Mouse (Mus musculus): ENCODE measurements at regions not wholly inside any gene's neighbourhood (a gene's known extent, or its start where the extent isn't known, plus 50 kb on each side); places are given as distances from the start of the nearest gene placed in this dataset.

DNA sequence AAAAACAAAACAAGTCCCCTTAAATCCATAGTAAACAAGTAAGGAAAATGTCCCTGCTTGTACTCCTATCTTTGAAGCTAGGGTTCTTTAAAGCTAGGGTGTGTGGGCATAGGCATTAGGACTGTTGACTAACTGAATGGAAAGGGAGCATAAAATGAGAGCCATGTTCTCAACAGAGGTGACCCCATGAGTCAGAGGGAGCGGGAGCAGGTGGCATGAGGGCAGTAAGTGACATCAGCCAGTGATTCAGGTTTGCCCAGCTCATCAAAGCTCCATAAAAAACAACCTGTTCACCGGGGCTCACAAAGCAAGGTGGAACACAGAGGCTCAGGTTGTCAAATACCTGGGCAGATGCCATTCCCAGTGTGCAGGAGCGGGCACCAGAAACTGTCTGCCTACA lies 104.6 kb upstream of the 1700056E22Rik start:
- Histone ChIP-seq H3K27me3 (ENCODE audit: control insufficient read depth, insufficient read depth, low read length) (no peaks in the 10 kb centered on the region), H3K27ac (ENCODE audit: low read depth, low read length) (no peak overlapping the region), H3K9me3 (ENCODE audit: control insufficient read depth, low read length) (no peaks in the 10 kb centered on the region), H3K4me2 (no peak overlapping the region), H3K9ac (ENCODE audit: low read length) (no peak overlapping the region), H3K4me3 (ENCODE audit: low read depth, low read length) (no peak overlapping the region), H3K4me1 (ENCODE audit: control insufficient read depth, insufficient read depth, low read length) (no peaks in the 10 kb centered on the region), H3K36me3 (ENCODE audit: control insufficient read depth, insufficient read depth, low read length) (no peaks in the 10 kb centered on the region)
- DNase-seq (ENCODE audit: low spot score, missing footprints) = no peak
- ATAC-seq (ENCODE audit: low FRiP score) = no peak
- 88% methylated on average over 3 of the region's 3 CpGs for WGBS

- H3K36me3 ChIP-seq (ENCODE audit: control insufficient read depth, insufficient read depth, low read length) = no peaks in the 10 kb centered on the region
- no peak overlapping the region for H3K9ac ChIP-seq (ENCODE audit: low read length)
- no peak overlapping the region for H3K27ac ChIP-seq (ENCODE audit: low read depth, low read length)
- WGBS = 88% methylated on average over 4 of the region's 4 CpGs
- no peaks in the 10 kb centered on the region for H3K27me3 ChIP-seq (ENCODE audit: control insufficient read depth, insufficient read depth, low read length)
- no peak overlapping the region for H3K4me3 ChIP-seq (ENCODE audit: low read depth, low read length)
- ATAC-seq (ENCODE audit: low FRiP score) = no peak
- DNase-seq (ENCODE audit: low spot score, missing footprints) = no peak
- no peaks in the 10 kb centered on the region for H3K4me1 ChIP-seq (ENCODE audit: control insufficient read depth, insufficient read depth, low read length)
- H3K9me3 ChIP-seq (ENCODE audit: control insufficient read depth, low read length) = no peaks in the 10 kb centered on the region
- no peak overlapping the region for H3K4me2 ChIP-seq
Observed at GRCm38 (mm10) chr1:184130897-184131296, 96.8 kb upstream of the 1700056E22Rik start.

GRCm38 (mm10) chr1:184127321-184127720 lies 93.2 kb upstream of the 1700056E22Rik start:
- no peaks in the 10 kb centered on the region for H3K36me3 ChIP-seq (ENCODE audit: control insufficient read depth, insufficient read depth, low read length)

DNA sequence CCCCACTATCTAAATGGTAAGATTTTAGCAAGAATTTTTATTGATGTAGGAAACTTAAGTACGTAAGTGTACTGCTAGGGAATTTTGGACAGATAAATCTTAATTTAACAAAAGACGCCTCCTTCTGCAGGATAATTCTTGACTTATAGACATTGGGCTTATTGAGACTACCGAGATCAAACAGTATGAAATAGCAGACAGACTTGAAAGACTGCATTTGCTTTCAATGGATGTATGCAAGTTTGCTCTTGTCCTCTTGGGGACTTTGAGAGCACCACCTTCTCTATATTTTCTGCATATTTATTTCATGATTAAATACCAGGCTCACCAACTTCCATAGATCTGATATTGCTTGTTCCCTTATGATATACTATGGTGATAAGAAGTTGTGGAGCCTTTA lies 92.8 kb upstream of the 1700056E22Rik start:
- Histone ChIP-seq H3K36me3 (ENCODE audit: control insufficient read depth, insufficient read depth, low read length) (no peaks in the 10 kb centered on the region), H3K4me3 (ENCODE audit: low read depth, low read length) (no peak overlapping the region), H3K27me3 (ENCODE audit: control insufficient read depth, insufficient read depth, low read length) (no peaks in the 10 kb centered on the region), H3K27ac (ENCODE audit: low read depth, low read length) (no peak overlapping the region), H3K4me1 (ENCODE audit: control insufficient read depth, insufficient read depth, low read length) (no peaks in the 10 kb centered on the region), H3K9me3 (ENCODE audit: control insufficient read depth, low read length) (no peaks in the 10 kb centered on the region), H3K4me2 (no peak overlapping the region), H3K9ac (ENCODE audit: low read length) (no peak overlapping the region)
- 90% methylated on average over 3 of the region's 3 CpGs for WGBS
- DNase-seq (ENCODE audit: low spot score, missing footprints) = peak; percentile 49
- no peak for ATAC-seq (ENCODE audit: low FRiP score)

More at GRCm38 (mm10) chr1:184127321-184127720, 93.2 kb upstream of the 1700056E22Rik start:
- Histone ChIP-seq H3K4me2 (no peak overlapping the region), H3K4me1 (ENCODE audit: control insufficient read depth, insufficient read depth, low read length) (no peaks in the 10 kb centered on the region), H3K9ac (ENCODE audit: low read length) (no peak overlapping the region), H3K27ac (ENCODE audit: low read depth, low read length) (no peak overlapping the region), H3K4me3 (ENCODE audit: low read depth, low read length) (no peak overlapping the region), H3K9me3 (ENCODE audit: control insufficient read depth, low read length) (no peaks in the 10 kb centered on the region), H3K27me3 (ENCODE audit: control insufficient read depth, insufficient read depth, low read length) (no peaks in the 10 kb centered on the region)
- WGBS = 83% methylated on average over 4 of the region's 4 CpGs
- no peak for DNase-seq (ENCODE audit: low spot score, missing footprints)
- ATAC-seq (ENCODE audit: low FRiP score) = no peak

Measured in midbrain, embryonic 11.5 days (tissue).